Mouse (Mus musculus): ENCODE data around the gene E330009J07Rik.
A peak's percentile ranks its signal among the peaks of the same experiment; 100 is the strongest.

The E330009J07Rik gene

GRCm38 (mm10) chr6:40429521-40429931, 6.4 kb downstream of the E330009J07Rik start:
- no peak for DNase-seq (ENCODE audit: low spot score)

DNA sequence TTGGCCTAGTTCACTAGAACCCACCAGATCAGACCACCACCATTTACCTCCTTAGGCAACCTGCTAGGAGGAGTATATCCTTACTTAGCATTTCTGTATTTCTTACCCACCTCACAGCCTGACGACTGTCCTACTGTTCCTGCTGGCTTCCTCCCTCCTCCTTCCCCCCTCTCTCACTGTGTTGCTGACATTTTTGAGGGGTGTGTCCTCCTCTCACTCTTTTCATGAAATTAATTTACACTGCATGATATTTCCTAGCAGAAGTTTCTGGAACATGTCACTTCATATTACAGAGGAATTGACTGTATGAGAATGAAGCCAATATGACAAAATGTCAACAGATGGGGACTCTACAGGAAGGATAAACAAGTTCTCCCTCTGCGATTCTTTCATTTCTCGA, 7.2 kb downstream of the E330009J07Rik start:
- no peak for DNase-seq (ENCODE audit: low spot score)

DNA sequence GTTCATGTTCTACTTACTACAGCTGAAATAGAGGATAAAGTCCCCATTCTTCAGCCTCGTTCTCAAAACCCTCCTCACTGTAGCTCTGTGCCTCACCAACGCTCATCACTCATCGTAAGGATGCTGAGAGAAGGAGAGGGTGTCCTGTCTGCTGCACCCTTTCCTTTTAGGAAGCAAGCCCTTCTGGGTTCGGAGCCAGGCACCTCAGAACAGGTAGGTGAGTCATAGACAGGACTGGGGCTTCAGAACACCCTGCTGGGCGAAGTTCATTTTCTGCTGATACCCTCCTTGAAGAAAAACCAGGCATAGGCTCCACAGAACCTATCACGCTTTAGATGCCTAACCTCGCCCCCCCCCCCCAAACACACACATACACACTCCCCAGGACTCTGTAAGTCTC, 8.5 kb downstream of the E330009J07Rik start:
- DNase-seq (ENCODE audit: low spot score), result no peak

DNA sequence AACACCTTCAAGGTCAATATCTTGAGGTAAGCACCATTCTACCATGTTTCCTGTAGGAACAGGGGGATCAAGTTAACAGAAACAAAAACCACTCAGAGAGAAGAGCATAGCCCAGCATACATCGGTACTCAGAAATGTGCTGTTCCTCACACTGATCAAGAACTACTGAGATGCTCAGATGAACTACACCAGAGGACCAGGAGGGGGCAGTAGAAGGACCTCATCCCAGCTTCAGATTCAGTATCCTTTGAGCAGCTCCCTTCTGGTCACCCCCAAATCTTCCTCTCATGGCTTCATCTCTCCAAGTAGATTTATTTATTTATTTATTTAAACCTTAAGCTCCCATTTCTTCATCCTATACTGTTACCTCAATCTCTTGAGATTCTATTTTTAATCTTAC, 12.2 kb downstream of the E330009J07Rik start:
- DNase-seq (ENCODE audit: low spot score), result peak; percentile 36

- DNase-seq (ENCODE audit: low spot score), result no peak
Measured at GRCm38 (mm10) chr6:40423013-40423412, 12.9 kb downstream of the E330009J07Rik start.

DNA sequence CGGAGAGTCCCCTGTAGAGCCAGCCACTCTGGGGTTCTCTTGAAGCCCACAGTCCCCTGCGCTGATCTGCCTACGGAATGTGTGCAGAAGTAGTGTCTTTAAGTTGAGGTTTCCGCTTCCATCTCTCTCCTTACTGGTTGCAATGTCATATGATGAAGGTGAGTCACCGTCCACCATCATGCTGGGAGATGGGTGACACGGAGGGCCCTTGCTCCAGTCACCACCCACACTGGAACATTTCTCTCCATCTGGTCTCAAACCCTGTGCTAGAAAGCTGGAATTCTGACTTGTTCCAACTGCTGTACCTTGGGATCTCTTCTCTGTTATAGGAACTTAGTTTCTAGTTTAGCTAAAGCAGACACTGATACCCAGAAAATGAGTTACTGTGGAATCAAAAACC, 14.8 kb downstream of the E330009J07Rik start:
- no peak for DNase-seq (ENCODE audit: low spot score)

GRCm38 (mm10) chr6:40418386-40418785, 17.5 kb downstream of the E330009J07Rik start:
- DNase-seq (ENCODE audit: low spot score), result no peak

GRCm38 (mm10) chr6:40415799-40416198, 20.1 kb downstream of the E330009J07Rik start:
- no peak for DNase-seq (ENCODE audit: low spot score)

- no peak for DNase-seq (ENCODE audit: low spot score)
Measured at GRCm38 (mm10) chr6:40413565-40413964, 22.4 kb downstream of the E330009J07Rik start.

GRCm38 (mm10) chr6:40413046-40413445, 22.9 kb downstream of the E330009J07Rik start:
- no peak for DNase-seq (ENCODE audit: low spot score)

- DNase-seq (ENCODE audit: low spot score), result no peak
Measured at GRCm38 (mm10) chr6:40411085-40411484, 24.9 kb downstream of the E330009J07Rik start.

DNA sequence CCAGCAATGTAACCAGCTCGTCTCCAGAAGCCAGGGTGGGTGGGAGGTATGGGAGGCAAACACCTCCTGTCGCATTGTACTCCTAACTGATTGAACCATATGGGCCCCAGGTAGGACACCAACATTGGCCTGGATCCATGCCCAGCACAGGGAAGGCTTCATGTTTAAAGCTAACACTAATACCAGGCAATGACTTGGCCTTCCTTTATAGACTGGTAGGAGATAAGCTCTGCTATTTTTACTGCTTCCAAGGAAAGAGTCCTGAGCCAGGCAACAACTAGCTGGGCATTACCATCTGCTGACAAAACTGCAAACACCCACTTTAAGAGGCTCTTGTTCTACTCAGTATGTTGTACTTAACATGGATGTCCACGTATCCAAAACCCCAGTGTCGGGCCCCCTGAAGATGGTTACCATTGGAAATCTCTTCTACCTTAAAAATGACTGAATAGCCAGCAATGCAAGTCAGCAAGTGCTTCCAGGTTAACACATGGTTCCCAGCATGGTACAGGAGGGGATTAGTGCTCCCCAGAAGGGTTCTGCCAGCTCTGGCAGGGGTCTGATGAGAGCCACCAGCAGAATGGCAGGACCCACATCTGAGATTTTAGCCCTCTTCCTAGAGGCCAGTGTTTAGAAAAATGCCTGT, 32.2 kb downstream of the E330009J07Rik start:
- DNase-seq (ENCODE audit: low spot score), result no peak

GRCm38 (mm10) chr6:40402031-40402430, 33.9 kb downstream of the E330009J07Rik start:
- DNase-seq (ENCODE audit: low spot score), result no peak

DNA sequence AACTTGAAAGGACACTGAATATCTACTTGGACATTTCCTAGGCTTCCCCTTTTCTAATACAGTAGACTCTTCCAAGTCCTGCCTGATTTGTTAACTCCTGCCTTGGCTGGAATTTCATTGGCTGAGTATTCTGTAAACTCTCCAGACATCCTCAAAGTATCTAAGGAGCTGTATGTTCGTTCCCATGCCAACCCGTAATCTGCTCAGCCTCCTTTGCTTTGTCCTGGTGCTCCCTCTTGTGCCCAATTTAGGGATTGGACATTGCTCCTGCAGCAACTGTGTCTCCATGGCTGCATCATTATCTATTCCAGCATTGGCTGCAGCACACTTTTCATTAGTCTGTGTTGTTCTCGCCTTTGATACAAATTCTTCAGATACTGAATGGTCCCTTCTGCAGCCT, 42.7 kb downstream of the E330009J07Rik start:
- peak; percentile 19 for DNase-seq (ENCODE audit: low spot score)

DNA sequence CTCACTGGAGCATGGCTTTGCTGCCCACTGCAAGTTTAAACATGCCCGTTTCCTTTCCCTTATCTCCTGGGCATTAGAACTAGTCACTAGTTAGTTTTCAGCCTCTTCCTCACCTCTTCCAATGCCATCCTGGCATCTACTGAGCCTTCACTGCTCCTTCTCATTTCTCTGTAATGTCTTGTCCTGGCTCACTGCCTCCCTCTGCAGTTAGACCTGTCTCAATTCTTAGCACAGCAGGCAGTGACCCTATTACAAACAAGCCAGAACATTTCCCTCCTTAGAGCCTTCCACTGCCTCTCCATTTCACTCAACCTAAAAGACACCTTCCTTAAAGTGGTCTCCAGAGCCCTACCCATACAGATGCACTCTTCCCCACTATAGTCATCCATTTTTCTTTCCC, 45.0 kb downstream of the E330009J07Rik start:
- DNase-seq (ENCODE audit: low spot score), result no peak

DNA sequence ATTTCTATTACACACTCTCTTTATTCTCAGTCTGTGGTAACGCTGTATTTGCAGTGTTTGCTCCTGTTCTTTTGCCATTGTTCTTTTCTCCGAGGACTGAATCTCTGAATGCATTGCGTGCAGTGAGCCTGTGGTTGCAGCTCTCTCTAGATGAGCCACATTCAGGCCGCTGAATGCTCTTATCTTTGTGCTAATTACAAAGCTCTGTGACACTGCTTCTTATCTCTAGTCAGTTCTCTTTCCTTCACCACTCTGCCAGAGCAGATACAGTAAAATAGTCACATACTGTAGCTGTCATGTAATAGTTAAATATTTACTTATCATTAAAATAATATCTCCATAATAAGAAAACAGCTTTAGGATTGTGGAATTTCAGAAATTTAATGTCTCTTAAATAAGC, 47.3 kb downstream of the E330009J07Rik start:
- DNase-seq (ENCODE audit: low spot score), result no peak

DNA sequence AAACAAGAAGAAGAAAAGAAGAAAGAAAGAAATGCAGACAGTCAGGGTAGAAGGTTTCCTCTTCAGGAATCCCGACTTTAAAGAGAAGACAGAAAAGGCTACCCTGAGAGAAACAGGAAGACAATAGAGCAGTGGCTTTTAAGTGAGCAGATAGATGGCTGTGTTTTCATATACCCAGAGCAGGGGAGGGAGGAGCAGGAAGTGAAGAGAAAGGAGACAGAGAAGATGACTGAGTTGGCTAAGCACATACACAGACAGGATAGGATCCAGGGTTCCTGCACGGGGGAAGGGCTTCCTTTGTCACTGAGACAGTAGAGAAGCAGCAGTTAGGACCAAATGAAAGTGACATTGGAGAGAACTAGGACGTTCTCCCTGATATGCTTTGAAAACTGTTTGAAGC, 50.3 kb downstream of the E330009J07Rik start:
- no peak for DNase-seq (ENCODE audit: low spot score)

DNA sequence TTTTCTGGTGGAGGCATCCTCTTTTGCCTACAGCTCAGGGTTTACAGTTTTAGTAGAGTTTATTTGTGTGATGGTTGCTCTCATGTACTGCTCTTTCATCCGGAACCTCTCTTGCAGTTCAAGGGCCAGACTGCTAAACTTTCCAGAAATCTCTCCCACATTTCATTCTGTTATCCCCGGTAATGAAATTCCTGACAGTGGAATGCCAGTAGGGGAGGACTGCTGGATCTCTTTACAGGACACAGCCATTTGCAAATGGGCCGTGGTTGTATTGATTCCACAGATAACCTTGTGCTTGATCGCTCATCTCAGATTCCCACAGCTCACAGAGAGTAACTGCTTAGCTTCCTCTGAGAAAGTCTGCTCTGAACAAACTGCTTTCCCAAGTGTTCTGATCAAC, 54.0 kb downstream of the E330009J07Rik start:
- DNase-seq (ENCODE audit: low spot score), result no peak

DNA sequence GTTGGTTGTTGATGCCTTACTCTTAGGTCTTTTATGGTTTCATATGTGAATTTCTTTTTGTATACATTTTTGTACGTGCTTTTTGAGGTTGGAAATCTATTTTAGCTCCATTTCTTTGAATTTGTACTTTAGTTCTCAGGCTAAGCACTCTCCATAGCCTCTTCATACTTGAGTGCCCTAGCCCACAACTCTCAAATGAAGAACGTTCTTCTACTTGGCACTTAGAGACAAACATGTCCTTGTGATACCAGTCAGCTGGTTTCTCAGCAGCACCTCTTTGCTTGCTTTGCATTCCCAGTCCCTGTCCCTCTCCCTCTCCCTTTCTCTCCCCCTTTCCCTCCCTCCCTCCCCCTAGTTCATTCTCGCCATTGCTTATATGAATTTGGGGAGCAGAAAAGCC, 55.8 kb downstream of the E330009J07Rik start:
- DNase-seq (ENCODE audit: low spot score), result no peak

- DNase-seq (ENCODE audit: low spot score), result no peak
Measured at GRCm38 (mm10) chr6:40371031-40371430, 64.9 kb downstream of the E330009J07Rik start.

- no peak for DNase-seq (ENCODE audit: low spot score)
Measured at GRCm38 (mm10) chr6:40353360-40353759, 82.6 kb downstream of the E330009J07Rik start.

All from urinary bladder, postnatal 25 days (tissue).